Mouse (Mus musculus): ENCODE results near the gene Arhgap15.

The Arhgap15 gene

GRCm38 (mm10) chr2:43748287-43748983 lies at the start of gene Arhgap15:
Gene Arhgap15 (plus strand): TSS chr2:43748824.
- no peak for DNase-seq (ENCODE audit: inconsistent age in 2 of 2, low spot score in 1 of 2)

DNA sequence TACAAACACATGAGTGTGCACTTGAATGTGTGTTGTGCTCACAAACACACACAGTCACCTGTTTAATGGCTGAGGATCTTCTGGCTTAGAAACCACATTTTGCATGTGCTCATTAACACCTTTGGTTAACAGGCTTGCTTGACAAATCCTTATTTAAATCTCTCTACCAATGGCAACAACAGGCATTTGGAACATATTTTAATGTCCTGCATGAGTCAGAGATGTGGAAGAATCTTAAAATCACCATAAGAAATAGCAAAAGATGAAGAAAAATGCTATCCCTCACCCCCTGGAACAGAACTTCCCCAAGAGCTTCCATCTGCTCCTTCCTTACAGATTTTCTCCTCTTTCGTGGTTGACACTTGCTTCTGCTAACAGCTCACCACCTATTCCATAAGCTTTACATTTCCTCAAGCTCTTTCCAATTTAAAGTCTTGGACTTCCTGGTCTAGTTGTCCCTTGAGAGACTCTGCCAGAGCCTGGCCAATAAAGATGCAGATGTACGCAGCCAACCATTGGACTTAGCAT lies 35.9 kb upstream of the Arhgap15 start:
- DNase-seq (ENCODE audit: inconsistent age in 2 of 2, low spot score in 1 of 2), result no peak

GRCm38 (mm10) chr2:43722446-43723103 lies 26.0 kb upstream of the Arhgap15 start:
- peak; percentile 49 to 87 for DNase-seq (ENCODE audit: inconsistent age in 2 of 2, low spot score in 1 of 2)

- DNase-seq (ENCODE audit: inconsistent age in 2 of 2, low spot score in 1 of 2), result no peak
Measured at GRCm38 (mm10) chr2:43723104-43723541, 25.5 kb upstream of the Arhgap15 start.

DNA sequence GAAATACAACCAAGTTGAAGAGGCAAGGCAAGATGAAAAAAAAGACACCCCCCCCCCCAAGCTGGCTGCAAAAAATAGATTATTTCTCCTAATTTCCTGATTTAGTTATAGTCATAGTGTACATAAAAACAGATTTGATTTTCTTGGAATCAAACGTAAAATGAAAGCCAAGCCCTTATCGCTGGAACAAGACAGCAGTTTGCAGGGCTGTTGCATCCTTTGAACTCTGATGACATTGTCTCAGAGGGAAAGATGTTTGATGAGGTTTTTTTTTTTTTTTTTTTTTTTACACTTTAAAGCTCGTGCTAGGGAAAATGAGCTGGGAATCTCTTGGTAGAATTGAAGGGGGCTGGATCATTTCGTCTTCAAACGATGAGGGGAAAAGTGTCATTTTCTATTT lies 21.4 kb upstream of the Arhgap15 start:
- no peak for DNase-seq (ENCODE audit: inconsistent age in 2 of 2, low spot score in 1 of 2)

DNA sequence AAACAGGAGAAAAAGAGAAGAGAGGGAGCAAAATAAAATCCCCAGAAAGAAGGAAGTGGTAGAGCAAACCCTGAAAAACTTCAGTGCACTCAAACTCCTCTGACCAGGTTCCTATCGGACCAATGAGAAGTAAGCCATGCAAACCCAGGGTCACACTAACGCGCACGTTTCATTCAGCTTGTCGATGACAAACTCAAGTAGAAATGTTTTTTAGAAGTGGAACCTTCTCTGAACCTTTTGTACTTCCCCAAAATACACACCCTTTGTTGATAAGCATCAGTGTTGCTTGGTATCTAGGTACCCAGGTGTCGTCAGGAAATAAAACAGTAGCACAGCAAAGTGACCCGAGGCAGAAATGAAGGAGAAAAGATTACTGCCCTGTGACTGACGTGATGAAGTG lies 20.9 kb upstream of the Arhgap15 start:
- DNase-seq (ENCODE audit: inconsistent age in 2 of 2, low spot score in 1 of 2), result no peak

DNA sequence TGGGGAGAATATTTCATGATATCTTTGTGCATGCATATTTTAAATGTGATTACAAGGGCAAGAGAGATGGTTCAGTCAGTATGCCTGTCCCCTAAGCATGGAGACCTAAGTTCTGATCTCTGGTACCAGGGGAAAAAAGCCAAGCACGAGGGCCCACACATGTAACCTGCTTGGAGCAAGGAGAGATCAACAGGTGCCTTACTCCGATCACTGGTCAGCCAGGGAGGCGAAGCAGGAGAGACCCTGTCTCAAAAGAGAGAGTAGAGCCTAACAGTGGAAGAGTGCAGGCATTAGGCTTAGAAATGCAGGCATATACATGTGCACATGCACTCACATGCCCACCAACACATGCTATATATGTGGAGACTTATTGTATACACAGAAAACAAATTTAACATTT lies 19.8 kb upstream of the Arhgap15 start:
- no peak for DNase-seq (ENCODE audit: inconsistent age in 2 of 2, low spot score in 1 of 2)

- DNase-seq (ENCODE audit: inconsistent age in 2 of 2, low spot score in 1 of 2), result no peak
Measured at GRCm38 (mm10) chr2:43732396-43732795, 16.2 kb upstream of the Arhgap15 start.

GRCm38 (mm10) chr2:43735071-43735470 lies 13.6 kb upstream of the Arhgap15 start:
- DNase-seq (ENCODE audit: inconsistent age in 2 of 2, low spot score in 1 of 2), result peak in 1 of 2 experiments; percentile 54

DNA sequence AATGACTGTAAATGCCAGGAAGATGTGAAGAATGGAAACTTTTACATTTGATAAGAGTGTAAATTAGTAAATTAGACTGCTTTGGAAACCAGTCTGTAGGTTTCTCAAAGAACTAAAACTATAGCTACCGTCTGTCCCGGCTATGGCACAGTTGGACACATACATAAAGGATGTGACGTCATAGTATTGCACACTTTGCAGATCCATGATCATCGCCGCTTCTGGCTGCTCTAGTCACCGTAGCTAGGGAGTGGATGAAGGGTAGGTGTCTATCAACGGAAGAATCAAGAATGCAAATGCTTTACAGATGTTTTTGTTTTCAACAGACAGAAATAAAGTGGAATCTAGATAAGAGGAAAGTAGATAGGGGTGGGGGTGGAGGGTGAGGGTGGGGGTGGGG lies 11.1 kb upstream of the Arhgap15 start:
- DNase-seq (ENCODE audit: inconsistent age in 2 of 2, low spot score in 1 of 2), result no peak

- peak in 1 of 2 experiments; percentile 39 for DNase-seq (ENCODE audit: inconsistent age in 2 of 2, low spot score in 1 of 2)
Measured at GRCm38 (mm10) chr2:43738562-43739112, 10.0 kb upstream of the Arhgap15 start.

DNA sequence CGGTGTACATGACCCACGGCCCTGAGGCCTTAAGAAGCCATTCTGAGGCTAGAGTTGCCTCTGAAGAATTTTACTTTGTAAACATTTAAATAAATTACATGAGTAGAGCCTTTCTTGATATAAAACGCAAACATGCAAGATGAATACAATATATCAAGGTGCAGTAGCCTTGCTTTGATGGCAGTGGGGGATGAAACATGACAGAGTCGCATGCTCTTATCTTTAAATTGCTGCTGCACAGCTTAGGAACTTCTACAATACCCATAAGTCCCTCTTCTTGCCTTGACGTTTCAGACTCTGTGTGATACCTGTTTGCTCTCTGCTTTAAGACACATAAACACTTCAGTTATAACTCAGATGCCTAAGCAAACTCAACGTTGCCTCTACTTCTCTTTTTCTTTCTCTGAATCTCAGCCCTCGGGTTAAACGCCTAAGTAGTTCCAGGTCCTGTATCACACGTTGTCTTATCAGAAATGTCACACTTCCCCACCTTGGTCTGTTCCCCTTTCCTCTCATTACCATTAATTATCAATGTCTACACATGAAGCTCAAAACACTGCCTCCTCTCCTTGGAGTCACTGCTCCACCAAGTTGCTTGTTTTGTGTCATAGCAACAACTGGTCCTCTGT lies 9.3 kb upstream of the Arhgap15 start:
- DNase-seq (ENCODE audit: inconsistent age in 2 of 2, low spot score in 1 of 2), result no peak

GRCm38 (mm10) chr2:43749321-43749720 lies 697 bp downstream of the Arhgap15 start:
- DNase-seq (ENCODE audit: inconsistent age in 2 of 2, low spot score in 1 of 2), result no peak

DNA sequence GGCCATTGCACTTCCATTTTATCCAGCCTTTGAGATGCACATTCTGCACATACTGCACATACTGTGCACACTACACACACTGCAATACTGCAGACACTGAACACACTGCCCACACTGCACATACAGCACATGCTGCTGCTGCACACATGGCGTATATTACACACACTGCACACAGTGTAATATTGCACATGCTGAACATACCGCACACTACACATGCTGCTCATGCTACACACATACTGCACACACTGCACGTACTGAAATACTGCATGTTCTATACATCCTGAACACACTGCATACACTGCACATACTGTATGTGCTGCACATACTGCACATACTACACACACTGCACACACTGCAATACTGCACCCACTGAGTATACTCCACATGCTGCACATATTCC lies 7.3 kb downstream of the Arhgap15 start:
- no peak for DNase-seq (ENCODE audit: inconsistent age in 2 of 2, low spot score in 1 of 2)

GRCm38 (mm10) chr2:43756626-43757025 lies 8.0 kb downstream of the Arhgap15 start:
- no peak for DNase-seq (ENCODE audit: inconsistent age in 2 of 2, low spot score in 1 of 2)

- DNase-seq (ENCODE audit: inconsistent age in 2 of 2, low spot score in 1 of 2), result no peak
Measured at GRCm38 (mm10) chr2:43761735-43762134, 13.1 kb downstream of the Arhgap15 start.

GRCm38 (mm10) chr2:43763279-43763678 lies 14.7 kb downstream of the Arhgap15 start:
- no peak for DNase-seq (ENCODE audit: inconsistent age in 2 of 2, low spot score in 1 of 2)

- no peak for DNase-seq (ENCODE audit: inconsistent age in 2 of 2, low spot score in 1 of 2)
Measured at GRCm38 (mm10) chr2:43764456-43764855, 15.8 kb downstream of the Arhgap15 start.

GRCm38 (mm10) chr2:43766200-43766599 lies 17.6 kb downstream of the Arhgap15 start:
- no peak for DNase-seq (ENCODE audit: inconsistent age in 2 of 2, low spot score in 1 of 2)

GRCm38 (mm10) chr2:43769850-43770570 lies 21.4 kb downstream of the Arhgap15 start:
- DNase-seq (ENCODE audit: inconsistent age in 2 of 2, low spot score in 1 of 2), result peak in 1 of 2 experiments; percentile 47

- DNase-seq (ENCODE audit: inconsistent age in 2 of 2, low spot score in 1 of 2), result no peak
Measured at GRCm38 (mm10) chr2:43772640-43773039, 24.0 kb downstream of the Arhgap15 start.

All from adrenal gland, adult (tissue).